Mouse (Mus musculus): Measurements from ENCODE around the gene Katnal1. TPM values are rescaled to one million over a fixed set of nuclear protein-coding genes. Genes with fewer than 3 reads are reported as not detected.

Katnal1 gene
- polyA plus RNA-seq, 1 experiment from 2014 or later = 12.9 TPM

DNA sequence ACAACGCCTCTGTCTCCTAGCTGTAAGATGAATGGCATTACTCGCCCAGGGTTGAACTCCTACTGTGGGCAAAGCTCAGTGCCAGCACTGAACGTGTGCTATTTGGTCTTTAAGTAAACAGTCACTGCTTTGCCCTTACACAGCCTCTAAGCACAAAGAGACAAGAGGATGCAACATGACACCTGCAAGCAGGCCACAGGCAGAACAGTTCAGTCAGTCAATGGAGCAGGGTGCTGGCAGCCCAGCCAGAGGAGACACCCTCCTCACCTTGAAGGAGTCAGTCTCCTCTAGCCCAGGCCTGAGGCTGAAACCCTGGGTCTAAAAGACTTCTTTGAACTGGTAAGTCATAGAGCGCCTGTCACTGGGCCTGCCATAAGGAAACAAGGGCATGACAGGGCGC is 11.1 kb downstream of the Katnal1 start:
- H3K36me3 ChIP-seq = peaks cover 33% of the 10 kb centered on the region
- H3K4me1 ChIP-seq = 0 out of 2 replicates have a peak, but pooled peaks cover 3% of the 10 kb centered on the region
- H3K4me2 ChIP-seq = no peak overlapping the region
- 63% methylated on average over 5 of the region's 5 CpGs for WGBS
- no peak overlapping the region for H3K4me3 ChIP-seq
- H3K27me3 ChIP-seq = no peaks in the 10 kb centered on the region
- H3K9me3 ChIP-seq = no peaks in the 10 kb centered on the region
- H3K27ac ChIP-seq = no peak overlapping the region
- no peak overlapping the region for H3K9ac ChIP-seq
- ATAC-seq (ENCODE audit: insufficient number of reproducible peaks, low FRiP score, low TSS enrichment, low read depth) = no peak

DNA sequence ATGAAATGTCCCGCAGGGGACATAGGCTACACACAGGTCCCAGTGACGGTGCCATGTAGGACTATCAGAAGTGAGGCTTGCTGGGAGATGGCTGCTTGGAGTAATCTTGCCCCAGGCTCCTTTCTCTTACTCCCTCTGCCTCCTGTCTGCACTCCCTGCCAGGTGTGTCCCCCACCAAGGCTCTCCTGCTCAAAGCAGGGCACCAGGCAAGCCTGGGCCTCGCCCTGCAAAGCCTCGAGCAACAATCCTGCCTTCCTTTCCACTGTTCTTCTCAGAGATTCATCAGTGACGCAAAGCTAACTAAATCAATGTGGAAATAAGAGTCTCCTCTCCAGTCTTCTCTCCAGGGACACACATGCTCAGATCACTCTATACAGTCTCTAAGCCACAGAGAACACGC is 12.3 kb downstream of the Katnal1 start:
- no peak overlapping the region for H3K4me3 ChIP-seq
- ATAC-seq (ENCODE audit: insufficient number of reproducible peaks, low FRiP score, low TSS enrichment, low read depth) = no peak
- H3K4me1 ChIP-seq = 0 out of 2 replicates have a peak, but pooled peaks cover 3% of the 10 kb centered on the region
- no peaks in the 10 kb centered on the region for H3K9me3 ChIP-seq
- WGBS = 75% methylated on average over 6 of the region's 6 CpGs
- no peak overlapping the region for H3K27ac ChIP-seq
- H3K27me3 ChIP-seq = no peaks in the 10 kb centered on the region
- no peak overlapping the region for H3K4me2 ChIP-seq
- H3K9ac ChIP-seq = no peak overlapping the region
- peaks cover 44% of the 10 kb centered on the region for H3K36me3 ChIP-seq

DNA sequence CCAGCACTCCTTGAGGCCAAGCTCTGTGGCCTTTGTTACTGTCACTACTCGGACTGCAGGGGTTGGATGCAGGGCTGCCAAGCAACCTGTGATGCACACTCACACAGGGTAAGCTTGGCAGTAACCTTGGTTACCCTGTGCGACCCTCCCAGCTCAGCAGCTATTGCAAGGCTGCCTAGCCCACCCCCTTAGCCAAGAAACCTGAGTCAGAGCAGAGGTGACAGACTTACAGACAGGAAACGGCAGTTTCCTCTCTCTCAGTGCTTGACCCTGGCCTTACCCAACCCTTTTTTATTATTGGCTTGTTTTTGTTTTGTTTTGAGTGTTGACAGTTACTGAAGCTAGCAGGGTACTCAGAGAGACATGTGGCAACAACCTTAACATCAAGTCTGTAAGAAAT is 16.9 kb downstream of the Katnal1 start:
- WGBS = 33% methylated on average over 3 of the region's 3 CpGs
- Histone ChIP-seq H3K4me1 (peaks cover 8% of the 10 kb centered on the region), H3K36me3 (peaks cover 51% of the 10 kb centered on the region), H3K27ac (no peak overlapping the region), H3K9me3 (no peaks in the 10 kb centered on the region), H3K9ac (no peak overlapping the region), H3K27me3 (no peaks in the 10 kb centered on the region), H3K4me2 (no peak overlapping the region), H3K4me3 (no peak overlapping the region)
- ATAC-seq (ENCODE audit: insufficient number of reproducible peaks, low FRiP score, low TSS enrichment, low read depth) = no peak

DNA sequence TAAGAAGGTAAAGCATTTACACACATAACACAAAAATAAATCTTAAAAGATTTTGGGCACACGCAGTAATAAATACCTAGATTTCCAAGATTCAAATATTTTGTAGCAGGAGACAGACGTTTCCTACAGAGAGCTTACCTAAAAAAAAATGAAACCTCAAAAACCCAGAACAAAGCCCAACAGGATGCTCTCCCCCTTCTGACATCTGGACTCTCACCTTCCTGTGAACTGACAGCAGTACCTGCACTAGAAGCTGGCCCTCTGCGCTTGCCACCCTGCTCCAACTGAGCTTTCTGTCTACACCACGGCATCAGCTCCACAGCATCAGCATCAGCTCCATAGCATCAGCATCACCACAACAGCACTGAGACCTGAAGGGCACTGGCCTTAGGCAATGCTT is 19.1 kb downstream of the Katnal1 start:
- no peak overlapping the region for H3K4me2 ChIP-seq
- no peaks in the 10 kb centered on the region for H3K9me3 ChIP-seq
- no peak overlapping the region for H3K27ac ChIP-seq
- H3K9ac ChIP-seq = no peak overlapping the region
- peaks cover 8% of the 10 kb centered on the region for H3K4me1 ChIP-seq
- WGBS = 87% methylated on average over 4 of the region's 4 CpGs
- no peak for ATAC-seq (ENCODE audit: insufficient number of reproducible peaks, low FRiP score, low TSS enrichment, low read depth)
- H3K27me3 ChIP-seq = no peaks in the 10 kb centered on the region
- peaks cover 48% of the 10 kb centered on the region for H3K36me3 ChIP-seq
- no peak overlapping the region for H3K4me3 ChIP-seq

DNA sequence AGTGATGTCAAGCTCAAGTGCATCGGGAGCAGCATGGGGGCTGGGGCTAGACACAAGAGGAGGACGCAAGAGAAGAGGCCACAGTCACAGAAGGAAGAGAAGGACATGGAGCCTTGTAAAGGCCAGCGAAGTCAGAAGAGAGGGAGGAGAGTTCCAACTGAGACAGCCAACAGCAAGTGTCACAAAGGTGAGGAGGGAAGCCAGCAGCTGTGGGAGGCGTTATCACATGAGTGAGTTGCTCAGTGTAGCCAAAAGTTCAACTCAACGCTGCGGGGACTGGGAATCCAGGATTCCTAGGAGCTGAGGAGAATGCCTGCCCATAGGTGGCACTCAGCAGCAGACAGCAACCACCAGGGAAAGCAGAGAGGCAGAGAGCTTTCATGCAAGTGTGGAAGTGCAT is 19.7 kb downstream of the Katnal1 start:
- peaks cover 50% of the 10 kb centered on the region for H3K36me3 ChIP-seq
- WGBS = 50% methylated on average over 6 of the region's 6 CpGs
- ATAC-seq (ENCODE audit: insufficient number of reproducible peaks, low FRiP score, low TSS enrichment, low read depth) = no peak

DNA sequence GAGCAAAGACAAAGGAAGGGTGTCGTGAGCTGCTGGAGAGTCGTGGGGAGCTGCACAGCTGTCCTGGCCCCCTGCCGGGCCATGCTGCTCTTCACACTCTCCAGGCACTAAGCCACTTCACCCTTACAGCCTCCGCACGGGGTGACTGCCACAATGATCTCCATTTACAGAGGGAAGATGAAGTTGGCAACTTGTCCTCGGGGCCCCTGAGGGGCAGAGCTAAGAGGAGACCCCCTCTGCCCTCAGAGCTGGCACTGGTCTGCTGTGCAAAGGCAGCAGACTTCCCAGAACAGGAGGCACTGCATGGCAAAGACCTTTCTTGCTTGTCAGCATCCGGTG is 20.1 kb downstream of the Katnal1 start:
- H3K4me2 ChIP-seq = no peak overlapping the region
- ATAC-seq (ENCODE audit: insufficient number of reproducible peaks, low FRiP score, low TSS enrichment, low read depth) = no peak
- no peaks in the 10 kb centered on the region for H3K27me3 ChIP-seq
- H3K9ac ChIP-seq = no peak overlapping the region
- peaks cover 54% of the 10 kb centered on the region for H3K36me3 ChIP-seq
- no peaks in the 10 kb centered on the region for H3K9me3 ChIP-seq
- peaks cover 8% of the 10 kb centered on the region for H3K4me1 ChIP-seq
- H3K4me3 ChIP-seq = no peak overlapping the region
- peak overlapping the region; percentile 17; the same call in 1 of the 2 replicates for H3K27ac ChIP-seq
- 38% methylated on average over 7 of the region's 7 CpGs for WGBS

More for the DNA sequence above, 19.7 kb downstream of the Katnal1 start:
- no peak overlapping the region for H3K4me2 ChIP-seq
- H3K27me3 ChIP-seq = no peaks in the 10 kb centered on the region
- H3K9ac ChIP-seq = no peak overlapping the region
- no peaks in the 10 kb centered on the region for H3K9me3 ChIP-seq
- H3K27ac ChIP-seq = peak overlapping the region; percentile 17; the same call in 1 of the 2 replicates
- peaks cover 8% of the 10 kb centered on the region for H3K4me1 ChIP-seq
- no peak overlapping the region for H3K4me3 ChIP-seq

DNA sequence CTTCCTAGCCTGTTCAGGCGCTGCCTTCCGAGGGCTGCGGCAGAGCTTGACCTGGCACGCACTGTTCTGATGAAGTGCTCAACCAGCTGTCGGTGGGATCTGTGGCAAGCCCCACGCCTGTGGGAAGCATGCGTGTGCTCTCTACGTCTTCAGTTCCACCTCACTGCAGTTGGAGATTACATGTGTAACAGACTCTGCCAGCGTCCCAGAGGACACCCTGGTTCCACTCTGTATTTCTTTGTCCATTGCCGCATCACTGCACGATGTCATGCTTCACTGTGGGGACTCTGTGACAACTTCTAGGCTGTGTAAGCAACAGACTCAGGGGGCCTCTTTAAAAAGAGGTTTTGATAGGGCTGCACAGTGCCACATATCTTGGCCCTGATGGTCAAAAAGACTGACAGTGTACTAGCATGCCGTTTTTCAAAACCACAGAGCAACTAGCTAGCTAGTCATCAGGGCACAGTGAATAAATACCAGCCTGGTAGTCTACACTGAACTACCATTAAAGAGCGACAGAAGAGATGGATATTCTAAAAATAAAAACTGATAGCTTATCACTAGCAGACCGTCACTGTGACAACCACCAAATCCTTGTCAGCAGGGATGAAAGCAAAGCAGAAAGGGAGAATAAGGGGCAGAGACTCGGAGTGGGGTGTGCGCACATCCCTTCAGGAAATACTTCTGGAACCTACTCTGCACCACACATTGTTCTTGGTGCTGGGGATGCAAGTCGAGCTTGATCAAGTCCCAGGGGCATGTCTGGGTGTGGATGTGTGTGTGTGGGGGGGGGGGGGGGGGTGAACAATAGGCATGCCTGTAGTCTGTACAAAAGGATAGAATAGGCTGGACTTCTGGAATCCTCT is 20.7 kb downstream of the Katnal1 start:
- Histone ChIP-seq H3K4me2 (no peak overlapping the region), H3K4me3 (no peak overlapping the region), H3K36me3 (peaks cover 55% of the 10 kb centered on the region), H3K9me3 (no peaks in the 10 kb centered on the region), H3K4me1 (peaks cover 8% of the 10 kb centered on the region), H3K9ac (no peak overlapping the region), H3K27ac (peak overlapping the region; percentile 17; the same call in 1 of the 2 replicates), H3K27me3 (no peaks in the 10 kb centered on the region)
- no peak for ATAC-seq (ENCODE audit: insufficient number of reproducible peaks, low FRiP score, low TSS enrichment, low read depth)
- 82% methylated on average over 17 of the region's 17 CpGs for WGBS

DNA sequence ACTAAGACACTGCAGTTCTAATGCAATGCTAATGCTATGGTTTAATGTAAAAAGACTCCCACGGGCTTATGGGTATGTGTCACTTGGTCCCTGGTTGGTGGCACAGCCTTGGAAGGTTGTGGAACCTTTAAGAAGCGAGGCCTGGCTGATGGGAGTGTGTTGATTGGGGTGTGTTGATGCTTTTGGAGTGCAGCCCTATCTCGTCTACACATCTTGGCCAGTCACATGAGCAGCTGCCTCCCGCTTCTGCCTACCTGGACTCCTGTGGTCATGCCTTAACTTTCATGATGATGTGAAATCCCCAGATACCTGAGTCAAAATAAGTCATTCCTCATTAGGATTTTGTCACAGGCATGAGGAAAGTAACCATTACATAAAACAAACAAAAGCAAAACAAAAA is 22.8 kb downstream of the Katnal1 start:
- H3K4me2 ChIP-seq = no peak overlapping the region
- H3K4me3 ChIP-seq = no peak overlapping the region
- 80% methylated on average over 4 of the region's 4 CpGs for WGBS
- ATAC-seq (ENCODE audit: insufficient number of reproducible peaks, low FRiP score, low TSS enrichment, low read depth) = no peak
- H3K4me1 ChIP-seq = peaks cover 8% of the 10 kb centered on the region
- H3K36me3 ChIP-seq = peaks cover 36% of the 10 kb centered on the region
- no peak overlapping the region for H3K27ac ChIP-seq
- no peaks in the 10 kb centered on the region for H3K9me3 ChIP-seq
- H3K9ac ChIP-seq = no peak overlapping the region
- no peaks in the 10 kb centered on the region for H3K27me3 ChIP-seq

DNA sequence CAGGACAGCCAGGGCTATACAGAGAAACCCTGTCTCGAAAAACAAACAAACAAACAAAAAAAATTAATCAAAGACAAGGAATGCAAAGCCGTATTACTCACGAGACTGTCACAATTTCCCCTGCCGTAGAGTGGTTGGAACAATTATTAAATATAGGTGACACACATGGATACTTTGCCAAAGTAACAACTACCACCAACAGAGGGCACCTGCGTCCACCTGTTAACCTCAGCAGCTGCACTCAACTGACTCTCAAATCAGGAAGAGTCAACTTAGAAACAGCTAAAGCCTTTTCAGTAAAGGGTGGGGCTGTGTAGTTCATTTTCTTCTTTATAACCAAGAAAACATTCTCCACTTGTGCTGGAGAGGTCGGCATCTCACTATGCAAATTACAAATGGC is 24.3 kb downstream of the Katnal1 start:
- H3K4me3 ChIP-seq = no peak overlapping the region
- no peaks in the 10 kb centered on the region for H3K27me3 ChIP-seq
- H3K4me1 ChIP-seq = peaks cover 8% of the 10 kb centered on the region
- H3K9me3 ChIP-seq = no peaks in the 10 kb centered on the region
- no peak overlapping the region for H3K4me2 ChIP-seq
- H3K9ac ChIP-seq = no peak overlapping the region
- no peak for ATAC-seq (ENCODE audit: insufficient number of reproducible peaks, low FRiP score, low TSS enrichment, low read depth)
- H3K27ac ChIP-seq = no peak overlapping the region
- 63% methylated on average over 6 of the region's 6 CpGs for WGBS
- H3K36me3 ChIP-seq = peaks cover 32% of the 10 kb centered on the region

DNA sequence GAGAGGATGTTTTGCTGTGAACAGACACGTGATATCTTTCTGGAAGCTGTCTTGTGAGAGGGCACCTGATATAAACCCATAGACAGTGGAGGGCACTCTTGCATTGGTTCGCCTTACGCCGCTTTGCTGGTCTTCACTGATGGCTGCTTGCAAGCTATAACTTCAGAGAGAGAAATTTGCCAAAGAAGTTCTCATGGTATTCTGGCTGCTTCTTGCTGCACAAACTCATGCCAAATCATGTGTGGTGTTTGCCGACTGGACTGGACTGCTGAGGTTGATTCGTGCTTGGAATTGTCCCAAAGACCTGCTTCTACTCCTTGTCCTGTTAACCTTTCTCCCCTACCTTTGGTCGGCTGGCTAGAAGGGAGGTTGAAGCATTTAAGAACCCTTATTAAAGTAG is 29.8 kb downstream of the Katnal1 start:
- Histone ChIP-seq H3K27me3 (no peaks in the 10 kb centered on the region), H3K4me3 (no peak overlapping the region), H3K9ac (no peak overlapping the region), H3K9me3 (no peaks in the 10 kb centered on the region), H3K4me2 (no peak overlapping the region), H3K4me1 (0 out of 2 replicates have a peak, but pooled peaks cover 5% of the 10 kb centered on the region), H3K27ac (no peak overlapping the region), H3K36me3 (peaks cover 19% of the 10 kb centered on the region)
- no peak for ATAC-seq (ENCODE audit: insufficient number of reproducible peaks, low FRiP score, low TSS enrichment, low read depth)
- 92% methylated on average over 7 of the region's 7 CpGs for WGBS

DNA sequence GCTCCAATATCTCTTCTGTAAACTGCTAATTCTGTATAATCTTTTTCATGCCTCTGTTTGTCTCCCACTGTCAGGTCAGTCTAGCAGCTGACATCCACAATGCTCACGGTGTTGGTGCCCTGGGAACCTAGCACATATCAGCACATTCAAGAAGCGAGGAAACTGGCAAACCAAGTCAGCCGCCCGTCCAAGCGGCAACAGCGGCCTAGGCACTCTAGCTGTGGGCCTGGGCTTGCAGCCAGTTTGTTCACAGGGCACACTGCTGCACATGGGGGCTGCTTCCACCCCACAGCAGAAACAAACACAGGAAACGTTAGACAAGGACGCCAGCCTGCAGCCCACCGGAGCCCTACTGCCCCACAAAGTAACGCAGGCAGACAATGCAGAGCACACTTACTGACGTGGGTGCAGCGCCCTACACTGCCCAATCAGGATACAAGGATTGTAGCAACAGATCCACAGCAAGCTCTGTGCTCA is 31.1 kb downstream of the Katnal1 start:
- no peaks in the 10 kb centered on the region for H3K27me3 ChIP-seq
- no peak for ATAC-seq (ENCODE audit: insufficient number of reproducible peaks, low FRiP score, low TSS enrichment, low read depth)
- no peak overlapping the region for H3K4me3 ChIP-seq
- H3K4me1 ChIP-seq = 0 out of 2 replicates have a peak, but pooled peaks cover 5% of the 10 kb centered on the region
- H3K4me2 ChIP-seq = no peak overlapping the region
- no peak overlapping the region for H3K27ac ChIP-seq
- no peaks in the 10 kb centered on the region for H3K9me3 ChIP-seq
- 79% methylated on average over 12 of the region's 12 CpGs for WGBS
- peaks cover 23% of the 10 kb centered on the region for H3K36me3 ChIP-seq
- no peak overlapping the region for H3K9ac ChIP-seq

DNA sequence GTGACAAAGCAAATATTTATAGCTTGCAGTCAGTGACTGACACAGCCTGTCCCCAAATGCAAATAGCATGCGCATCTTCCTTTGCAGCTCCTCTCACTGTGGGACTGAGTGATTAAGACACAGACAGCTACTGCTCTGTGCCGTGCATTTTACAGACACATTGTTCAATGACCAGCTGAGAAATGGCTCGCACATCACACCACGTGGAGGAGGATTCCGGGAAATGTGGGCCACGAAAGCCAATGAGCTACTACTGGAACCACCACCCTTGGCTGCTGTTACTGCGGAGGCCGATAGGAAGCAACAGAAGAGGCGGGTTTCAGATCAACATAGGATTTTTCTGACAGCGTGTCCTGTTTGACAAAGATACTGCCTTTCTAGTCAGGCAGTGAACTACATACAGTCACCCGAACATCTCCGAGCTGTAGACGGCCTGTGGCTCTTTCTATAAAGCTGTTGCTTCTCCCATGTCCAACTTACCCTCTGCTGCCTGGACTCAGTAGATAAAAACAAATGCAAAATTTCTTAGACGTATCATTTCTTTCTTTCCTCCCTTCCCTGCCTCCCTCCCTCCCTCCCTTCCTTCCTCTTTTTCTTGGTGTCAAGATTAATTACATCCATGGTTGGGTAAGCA is 31.9 kb downstream of the Katnal1 start:
- Histone ChIP-seq H3K4me2 (no peak overlapping the region), H3K27ac (no peak overlapping the region), H3K27me3 (no peaks in the 10 kb centered on the region), H3K4me3 (no peak overlapping the region), H3K36me3 (peaks cover 30% of the 10 kb centered on the region), H3K4me1 (0 out of 2 replicates have a peak, but pooled peaks cover 5% of the 10 kb centered on the region), H3K9ac (no peak overlapping the region), H3K9me3 (no peaks in the 10 kb centered on the region)
- 78% methylated on average over 14 of the region's 14 CpGs for WGBS
- ATAC-seq (ENCODE audit: insufficient number of reproducible peaks, low FRiP score, low TSS enrichment, low read depth) = no peak

Measured in limb, embryonic 15.5 days (tissue).